Mouse (Mus musculus) spleen, adult 2 months (tissue): ENCODE data around the gene Gm47791. TPM values are rescaled to one million over a fixed set of nuclear protein-coding genes. Genes with fewer than 3 reads are reported as not detected.

Experiments
- DNase-seq, 2 experiments: peaks; one replicate each; pipeline versions ENCODE4 v3.0.0 to v3.0.0-alpha.2; 2012 to 2021; ENCODE audit warnings: low spot score in 2 of 2, low read depth in 1 of 2
- H3K27ac ChIP-seq: fragments of 200-500 bp; 2 replicates; pipeline ENCODE4 v1.5.1; 2012; ENCODE audit warnings: low read length, inconsistent platforms; ENCODE audit not compliant: insufficient read depth
- H3K27me3 ChIP-seq: fragments of 200-500 bp; 2 replicates; pipeline ENCODE4 v1.6.1; 2012; ENCODE audit warnings: mild to moderate bottlenecking, moderate library complexity, low read length, inconsistent platforms; ENCODE audit not compliant: control insufficient read depth, insufficient read depth
- H3K36me3 ChIP-seq: fragments of 200-500 bp; 2 replicates; pipeline ENCODE4 v1.6.1; 2012; ENCODE audit warnings: mild to moderate bottlenecking, low read length, inconsistent platforms; ENCODE audit not compliant: control insufficient read depth, insufficient read depth
- H3K4me1 ChIP-seq: fragments of 200-500 bp; 2 replicates; pipeline ENCODE4 v1.6.1; 2011; ENCODE audit warnings: inconsistent platforms; ENCODE audit not compliant: control insufficient read depth, insufficient read depth, insufficient read length
- H3K4me3 ChIP-seq: fragments of 200-500 bp; 2 replicates; pipeline ENCODE4 v1.5.1; 2011; ENCODE audit warnings: mild to moderate bottlenecking, inconsistent platforms; ENCODE audit not compliant: insufficient read depth, insufficient read length; ENCODE audit errors: extremely low read depth
- CTCF ChIP-seq: fragments of 200-500 bp; IDR thresholded peaks from 2 replicates; pipeline ENCODE4 v1.5.1; 2011; ENCODE audit warnings: mild to moderate bottlenecking, inconsistent platforms; ENCODE audit not compliant: insufficient read depth, insufficient read length, insufficient replicate concordance; ENCODE audit errors: extremely low read depth
- POLR2A ChIP-seq: fragments of 200-500 bp; IDR thresholded peaks from 2 replicates; pipeline ENCODE4 v1.6.1; 2011; ENCODE audit warnings: low read depth, low read length, inconsistent platforms
- WGBS: fragments of 180-500 bp; shearing (Covaris S2); methylation state at CpG from one replicate; pipeline ENCODE4 v1.1.7; 2018; 5-methylcytosine and 5-hydroxymethylcytosine counted together
- polyA plus RNA-seq: library from polyadenylated mRNA; depleted of rRNA; stranded (reverse); fragments of >200 nt; gene quantifications from 2 replicates; pipeline ENCODE4 v1.2.3, GENCODE M21; 2012

Gm47791 gene
- polyA plus RNA-seq, 1 experiment: not detected

- TF ChIP-seq POLR2A (no peak), CTCF (no peak)
- Histone ChIP-seq H3K27me3 (no peaks in the 10 kb centered on the region), H3K36me3 (no peaks in the 10 kb centered on the region), H3K4me3 (no peak overlapping the region), H3K4me1 (peaks cover 5% of the 10 kb centered on the region; the same call in 1 of the 2 replicates), H3K27ac (no peak overlapping the region)
- DNase-seq: no peak
- WGBS: 78% methylated on average over 4 of the region's 4 CpGs
Measured at GRCm38 (mm10) chr1:82797088-82797487, 26.0 kb upstream of the Gm47791 start.

- TF ChIP-seq POLR2A (no peak), CTCF (no peak)
- no peak for DNase-seq
- no peaks in the 10 kb centered on the region for H3K27me3 ChIP-seq
- H3K27ac ChIP-seq: no peak overlapping the region; the same call in 1 of the 2 replicates
- H3K36me3 ChIP-seq: no peaks in the 10 kb centered on the region
- no peak overlapping the region for H3K4me3 ChIP-seq
- 27% methylated on average over 18 of the region's 18 CpGs for WGBS
- peaks cover 5% of the 10 kb centered on the region; the same call in 1 of the 2 replicates for H3K4me1 ChIP-seq
Measured at GRCm38 (mm10) chr1:82795702-82796443, 24.8 kb upstream of the Gm47791 start.

- WGBS: 75% methylated on average over 2 of the region's 2 CpGs
- Histone ChIP-seq H3K27me3 (no peaks in the 10 kb centered on the region), H3K27ac (no peak overlapping the region), H3K4me1 (peaks cover 5% of the 10 kb centered on the region; the same call in 1 of the 2 replicates), H3K36me3 (no peaks in the 10 kb centered on the region), H3K4me3 (no peak overlapping the region)
- TF ChIP-seq POLR2A (no peak), CTCF (no peak)
- DNase-seq: no peak
Measured at GRCm38 (mm10) chr1:82795211-82795610, 24.2 kb upstream of the Gm47791 start.

GRCm38 (mm10) chr1:82793986-82794385, 22.9 kb upstream of the Gm47791 start:
- TF ChIP-seq POLR2A (no peak), CTCF (no peak)
- Histone ChIP-seq H3K4me1 (peaks cover 5% of the 10 kb centered on the region; the same call in 1 of the 2 replicates), H3K27ac (no peak overlapping the region), H3K27me3 (no peaks in the 10 kb centered on the region), H3K4me3 (no peak overlapping the region), H3K36me3 (no peaks in the 10 kb centered on the region)
- DNase-seq: no peak
- WGBS: 91% methylated on average over 4 of the region's 4 CpGs

GRCm38 (mm10) chr1:82793110-82793509, 22.1 kb upstream of the Gm47791 start:
- TF ChIP-seq CTCF (no peak), POLR2A (no peak)
- no peak for DNase-seq
- Histone ChIP-seq H3K36me3 (no peaks in the 10 kb centered on the region), H3K27ac (no peak overlapping the region), H3K4me3 (no peak overlapping the region), H3K27me3 (no peaks in the 10 kb centered on the region), H3K4me1 (peaks cover 5% of the 10 kb centered on the region; the same call in 1 of the 2 replicates)
- 71% methylated on average over 3 of the region's 3 CpGs for WGBS

- peaks cover 5% of the 10 kb centered on the region; the same call in 1 of the 2 replicates for H3K4me1 ChIP-seq
- no peaks in the 10 kb centered on the region for H3K27me3 ChIP-seq
- TF ChIP-seq CTCF (no peak), POLR2A (no peak)
- H3K36me3 ChIP-seq: no peaks in the 10 kb centered on the region
- WGBS: 92% methylated on average over 6 of the region's 6 CpGs
- no peak overlapping the region for H3K4me3 ChIP-seq
- H3K27ac ChIP-seq: no peak overlapping the region
- DNase-seq: no peak
Measured at GRCm38 (mm10) chr1:82792238-82792637, 21.2 kb upstream of the Gm47791 start.

GRCm38 (mm10) chr1:82791105-82791504, 20.1 kb upstream of the Gm47791 start:
- H3K27ac ChIP-seq: no peak overlapping the region
- 92% methylated on average over 11 of the region's 11 CpGs for WGBS
- peaks cover 5% of the 10 kb centered on the region; the same call in 1 of the 2 replicates for H3K4me1 ChIP-seq
- no peak overlapping the region for H3K4me3 ChIP-seq
- H3K27me3 ChIP-seq: no peaks in the 10 kb centered on the region
- no peak for DNase-seq
- TF ChIP-seq CTCF (no peak), POLR2A (no peak)
- H3K36me3 ChIP-seq: no peaks in the 10 kb centered on the region
